Mouse (Mus musculus) lung, embryonic 14.5 days (tissue): ENCODE data around the gene Ppp1cb. TPM values are rescaled to one million over a fixed set of nuclear protein-coding genes. Genes with fewer than 3 reads are reported as not detected.

ENCODE experiments used
- ATAC-seq: fragments of 200-750 bp; cut with Nextera tagmentation; 2 replicates; pipeline ENCODE4 v1.8.0; 2017; ENCODE audit warnings: mild to moderate bottlenecking, moderate TSS enrichment, moderate library complexity; ENCODE audit not compliant: insufficient read depth
- DNase-seq: peaks from one replicate; pipeline ENCODE4 v3.0.0-alpha.2; 2015
- H3K27ac ChIP-seq: fragments of 300-500 bp; sonication (generic); 2 replicates; pipeline ENCODE4 v1.5.1; 2014; ENCODE audit warnings: low read depth, mild to moderate bottlenecking, moderate library complexity
- H3K27me3 ChIP-seq: fragments of 300-500 bp; sonication (generic); 2 replicates; pipeline ENCODE4 v1.6.1; 2014; ENCODE audit warnings: low read length, control low read depth; ENCODE audit not compliant: insufficient read depth
- H3K36me3 ChIP-seq: fragments of 300-500 bp; sonication (generic); 2 replicates; pipeline ENCODE4 v1.6.1; 2014; ENCODE audit warnings: control low read depth; ENCODE audit not compliant: insufficient read depth
- H3K4me1 ChIP-seq: fragments of 300-500 bp; sonication (generic); 2 replicates; pipeline ENCODE4 v1.6.1; 2014; ENCODE audit warnings: antibody characterized with exemption, control low read depth; ENCODE audit not compliant: insufficient read depth
- H3K4me2 ChIP-seq: fragments of 300-500 bp; sonication (generic); 2 replicates; pipeline ENCODE4 v1.6.1; 2014; ENCODE audit warnings: mild to moderate bottlenecking
- H3K4me3 ChIP-seq: fragments of 300-500 bp; sonication (generic); 2 replicates; pipeline ENCODE4 v1.5.1; 2014; ENCODE audit warnings: low read depth, low read length
- H3K9ac ChIP-seq: fragments of 300-500 bp; sonication (generic); 2 replicates; pipeline ENCODE4 v1.6.1; 2014
- H3K9me3 ChIP-seq: fragments of 300-500 bp; sonication (generic); 2 replicates; pipeline ENCODE4 v1.6.1; 2016; ENCODE audit warnings: low read depth, low read length, control low read depth
- CTCF ChIP-seq: IDR thresholded peaks from 2 replicates; pipeline ENCODE4 v1.5.1; 2016; ENCODE audit warnings: antibody characterized with exemption, low read depth
- WGBS: fragments of 180-500 bp; shearing (Covaris S2); extraction: QIAGEN DNeasy Blood & Tissue Kit; methylation state at CpG from one replicate; pipeline ENCODE4 v1.1.7; 2014; 5-methylcytosine and 5-hydroxymethylcytosine counted together
- polyA plus RNA-seq: library from polyadenylated mRNA; unstranded; fragments of >200 nt; fragmentation: Nextera tagmentation; extraction: Ambion mirVana; gene quantifications from 2 replicates; pipeline ENCODE4 v1.2.1, GENCODE M21; 2014

Ppp1cb gene
- polyA plus RNA-seq, 1 experiment from 2014 or later = 201 TPM

- H3K27ac ChIP-seq = no peak overlapping the region
- ATAC-seq = no peak
- no peak overlapping the region for H3K4me2 ChIP-seq
- H3K4me3 ChIP-seq = no peak overlapping the region
- H3K9ac ChIP-seq = no peak overlapping the region
- no peak for TF ChIP-seq CTCF
- no peaks in the 10 kb centered on the region for H3K9me3 ChIP-seq
- no peaks in the 10 kb centered on the region for H3K4me1 ChIP-seq
- DNase-seq = peak; percentile 72
- H3K36me3 ChIP-seq = 0 out of 2 replicates have a peak, but pooled peaks cover 6% of the 10 kb centered on the region
- H3K27me3 ChIP-seq = no peaks in the 10 kb centered on the region
- WGBS = 30% methylated on average over 3 of the region's 3 CpGs
Measured at GRCm38 (mm10) chr5:32508766-32509165, 50.1 kb downstream of the Ppp1cb start.

GRCm38 (mm10) chr5:32520381-32520780 lies 61.7 kb downstream of the Ppp1cb start:
- Histone ChIP-seq H3K27ac (no peak overlapping the region), H3K4me2 (no peak overlapping the region), H3K4me3 (no peak overlapping the region), H3K27me3 (no peaks in the 10 kb centered on the region), H3K9ac (no peak overlapping the region), H3K36me3 (no peaks in the 10 kb centered on the region), H3K4me1 (no peaks in the 10 kb centered on the region), H3K9me3 (no peaks in the 10 kb centered on the region)
- DNase-seq = peak; percentile 45
- ATAC-seq = no peak
- peak; percentile 56 for TF ChIP-seq CTCF
- 39% methylated on average over 1 of the region's 1 CpGs for WGBS

GRCm38 (mm10) chr5:32549449-32549848 lies 90.8 kb downstream of the Ppp1cb start:
- TF ChIP-seq CTCF = no peak
- WGBS = 79% methylated on average over 2 of the region's 2 CpGs
- H3K9ac ChIP-seq = no peak overlapping the region
- no peak overlapping the region for H3K4me2 ChIP-seq
- H3K4me3 ChIP-seq = no peak overlapping the region
- no peak for DNase-seq
- ATAC-seq = no peak
- H3K27ac ChIP-seq = no peak overlapping the region
- no peaks in the 10 kb centered on the region for H3K36me3 ChIP-seq
- H3K4me1 ChIP-seq = no peaks in the 10 kb centered on the region
- H3K27me3 ChIP-seq = no peaks in the 10 kb centered on the region
- no peaks in the 10 kb centered on the region for H3K9me3 ChIP-seq

DNA sequence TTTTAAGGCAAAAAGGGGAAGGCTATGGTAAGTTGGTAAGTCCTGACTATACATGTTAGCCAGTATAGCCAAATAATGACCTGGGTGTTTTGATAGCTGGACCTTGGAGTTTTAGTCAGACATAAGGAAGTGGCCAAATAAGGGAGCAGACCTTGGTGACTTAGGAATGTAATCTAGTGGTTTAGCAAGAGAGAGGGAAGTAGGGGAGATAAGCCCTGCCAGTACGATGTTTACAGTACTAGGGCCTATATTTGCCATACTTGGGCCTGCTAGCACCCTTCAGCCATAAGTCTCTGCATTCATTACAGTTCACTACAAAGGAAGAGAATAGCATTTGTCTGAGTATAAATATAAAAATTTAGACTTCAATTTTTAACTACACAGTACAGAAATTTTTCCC lies 106.1 kb downstream of the Ppp1cb start:
- TF ChIP-seq CTCF = no peak
- Histone ChIP-seq H3K4me2 (no peak overlapping the region), H3K36me3 (no peaks in the 10 kb centered on the region), H3K9ac (no peak overlapping the region), H3K9me3 (no peaks in the 10 kb centered on the region), H3K4me1 (no peaks in the 10 kb centered on the region), H3K27ac (no peak overlapping the region), H3K4me3 (no peak overlapping the region), H3K27me3 (no peaks in the 10 kb centered on the region)
- DNase-seq (no peak), ATAC-seq (no peak)
- 9% methylated on average over 1 of the region's 1 CpGs for WGBS

Other genes with a start within 250 kb of the Ppp1cb start
- gene Plb1, start 226.1 kb upstream of the Ppp1cb start, polyA plus RNA-seq = 10.9 and 11.4 TPM in 2 replicates
- gene Yes1, start 152.3 kb downstream of the Ppp1cb start, polyA plus RNA-seq = 47.1 and 49.7 TPM in 2 replicates